Mouse (Mus musculus) liver, embryonic 14.5 days (tissue): ENCODE results near the gene Lrrc45. TPM values are rescaled to one million over a fixed set of nuclear protein-coding genes. Genes with fewer than 3 reads are reported as not detected.
"Not testable (repeated sequence)": the region's sequence is repeated elsewhere in the genome, so short reads cannot be mapped to it uniquely, and the experiment has no call there.

ENCODE experiments used
- ATAC-seq: fragments of 200-750 bp; cut with Nextera tagmentation; 2 replicates; pipeline ENCODE4 v1.8.0; 2017; ENCODE audit warnings: moderate number of reproducible peaks, mild to moderate bottlenecking, moderate library complexity; ENCODE audit not compliant: insufficient read depth
- DNase-seq, 3 experiments: peaks; one replicate each; pipeline ENCODE4 v3.0.0-alpha.2; 2012 to 2013; ENCODE audit warnings: low read depth in 3 of 3, low spot score in 3 of 3
- H3K27ac ChIP-seq: fragments of 300-500 bp; sonication (generic); 2 replicates; pipeline ENCODE4 v1.5.1; 2014; ENCODE audit warnings: moderate library complexity, mild to moderate bottlenecking, control low read depth, inconsistent platforms
- H3K27me3 ChIP-seq: fragments of 300-500 bp; sonication (generic); 2 replicates; pipeline ENCODE4 v1.6.1; 2014; ENCODE audit warnings: mild to moderate bottlenecking, low read length, moderate library complexity; ENCODE audit not compliant: control insufficient read depth, insufficient read depth
- H3K36me3 ChIP-seq: fragments of 300-500 bp; sonication (generic); replicated peaks from 2 replicates; pipeline ENCODE4 v1.6.1; 2014; ENCODE audit warnings: low read depth; ENCODE audit not compliant: control insufficient read depth, insufficient read depth
- H3K4me1 ChIP-seq, 2 experiments: fragments of 200-500 bp in 1 of 2; fragments of 300-500 bp in 1 of 2; sonication (generic) in 1 of 2; replicated peaks; 2 replicates each; pipeline ENCODE4 v1.6.1; 2012 to 2014; ENCODE audit warnings: antibody characterized with exemption in 1 of 2, inconsistent platforms in 1 of 2, low read length in 1 of 2; ENCODE audit not compliant: control insufficient read depth in 2 of 2, insufficient read depth in 2 of 2
- H3K4me2 ChIP-seq: fragments of 300-500 bp; sonication (generic); 2 replicates; pipeline ENCODE4 v1.6.1; 2014; ENCODE audit warnings: low read depth, mild to moderate bottlenecking, control low read depth, moderate library complexity
- H3K4me3 ChIP-seq, 2 experiments: fragments of 200-500 bp in 1 of 2; fragments of 300-500 bp in 1 of 2; sonication (generic) in 1 of 2; 2 replicates each; pipeline ENCODE4 v1.5.1; 2012 to 2014; ENCODE audit warnings: low read depth in 2 of 2, low read length in 2 of 2, mild to moderate bottlenecking in 2 of 2, control low read depth in 1 of 2, inconsistent platforms in 1 of 2, moderate library complexity in 1 of 2; ENCODE audit not compliant: insufficient read depth in 1 of 2
- H3K9ac ChIP-seq: fragments of 300-500 bp; sonication (generic); replicated peaks from 2 replicates; pipeline ENCODE4 v1.6.1; 2014; ENCODE audit warnings: mild to moderate bottlenecking, control low read depth, moderate library complexity
- H3K9me3 ChIP-seq: fragments of 300-500 bp; sonication (generic); 2 replicates; pipeline ENCODE4 v1.6.1; 2016; ENCODE audit warnings: low read length, mixed read lengths; ENCODE audit not compliant: control insufficient read depth
- CTCF ChIP-seq: IDR thresholded peaks from 2 replicates; pipeline ENCODE4 v1.5.1; 2016; ENCODE audit warnings: antibody characterized with exemption, low read depth, control low read depth
- EP300 ChIP-seq: IDR thresholded peaks from 2 replicates; pipeline ENCODE4 v1.6.1; 2016; ENCODE audit warnings: antibody characterized with exemption, low read depth
- WGBS: fragments of 180-500 bp; shearing (Covaris S2); extraction: QIAGEN DNeasy Blood & Tissue Kit; methylation state at CpG from one replicate; pipeline ENCODE4 v1.1.7; 2014; ENCODE audit not compliant: insufficient replicate concordance; 5-methylcytosine and 5-hydroxymethylcytosine counted together
- polyA plus RNA-seq, 2 experiments: library from polyadenylated mRNA; depleted of rRNA in 1 of 2; stranded (reverse) in 1 of 2; unstranded in 1 of 2; fragments of >200 nt; fragmentation: Nextera tagmentation in 1 of 2; extraction: Ambion mirVana in 1 of 2; gene quantifications; 2 replicates each; pipeline versions ENCODE4 v1.2.1 to v1.2.3; 2012 to 2014

Gene Lrrc45
- polyA plus RNA-seq, 2 experiments, result 6.2 to 9.3 TPM

GRCm38 (mm10) chr11:120673594-120674122, 40.1 kb upstream of the Lrrc45 start:
- ATAC-seq (peak; percentile 6; the same call in 1 of the 2 replicates), DNase-seq (no peak)
- Histone ChIP-seq H3K9ac (peak overlapping the region; percentile 69), H3K4me1 (peaks cover 11 to 16% of the 10 kb centered on the region in 2 experiments), H3K27ac (peak overlapping the region; percentile 75), H3K4me3 (peak overlapping the region; percentile 64 to 84), H3K27me3 (no peaks in the 10 kb centered on the region), H3K9me3 (no peaks in the 10 kb centered on the region), H3K36me3 (peaks cover 5% of the 10 kb centered on the region), H3K4me2 (peak overlapping the region; percentile 88)
- no peak for TF ChIP-seq EP300
- TF ChIP-seq CTCF, result no peak
- whole genome bisulfite sequencing, result 26% methylated on average over 12 of the region's 12 CpGs

DNA sequence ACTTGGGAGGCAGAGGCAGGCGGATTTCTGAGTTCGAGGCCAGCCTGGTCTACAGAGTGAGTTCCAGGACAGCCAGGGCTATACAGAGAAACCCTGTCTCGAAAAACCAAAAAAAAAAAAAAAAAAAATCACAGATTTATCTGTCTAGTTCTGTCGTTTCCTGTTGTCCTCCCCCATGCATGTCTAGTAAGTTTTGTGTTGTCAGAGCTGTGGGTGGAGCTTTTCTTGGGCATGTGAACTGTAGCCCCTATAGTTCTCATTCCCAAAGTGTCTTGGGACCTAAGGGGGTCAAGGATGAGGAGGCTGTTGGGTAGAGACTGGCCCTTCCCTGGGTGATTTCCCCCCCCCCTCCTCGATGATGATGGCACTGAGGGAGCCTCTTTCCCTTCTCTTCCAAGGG, 37.9 kb upstream of the Lrrc45 start:
- not testable (repeated sequence) for ATAC-seq, H3K9ac ChIP-seq, H3K36me3 ChIP-seq, H3K27me3 ChIP-seq, H3K9me3 ChIP-seq, DNase-seq, H3K4me2 ChIP-seq, H3K4me3 ChIP-seq, H3K27ac ChIP-seq
- 54% methylated on average over 5 of the region's 5 CpGs for WGBS
- H3K4me1 ChIP-seq, result peaks cover 11 to 16% of the 10 kb centered on the region in 2 experiments

GRCm38 (mm10) chr11:120676951-120677350, 36.8 kb upstream of the Lrrc45 start:
- H3K4me2 ChIP-seq, result no peak overlapping the region
- no peaks in the 10 kb centered on the region for H3K27me3 ChIP-seq
- H3K9ac ChIP-seq, result no peak overlapping the region
- peaks cover 11 to 16% of the 10 kb centered on the region in 2 experiments for H3K4me1 ChIP-seq
- H3K36me3 ChIP-seq, result peaks cover 5% of the 10 kb centered on the region
- 78% methylated on average over 4 of the region's 4 CpGs for WGBS
- no peak for DNase-seq
- no peaks in the 10 kb centered on the region for H3K9me3 ChIP-seq
- H3K4me3 ChIP-seq, result no peak overlapping the region
- TF ChIP-seq CTCF, result no peak
- no peak for TF ChIP-seq EP300
- no peak for ATAC-seq
- H3K27ac ChIP-seq, result no peak overlapping the region

GRCm38 (mm10) chr11:120679909-120680308, 33.8 kb upstream of the Lrrc45 start:
- Histone ChIP-seq H3K27me3 (no peaks in the 10 kb centered on the region), H3K9ac (no peak overlapping the region), H3K4me1 (peaks cover 0 to 2% of the 10 kb centered on the region in 2 experiments; a peak in 1 of 4 replicates), H3K36me3 (peaks cover 5% of the 10 kb centered on the region), H3K4me2 (no peak overlapping the region), H3K27ac (no peak overlapping the region), H3K9me3 (no peaks in the 10 kb centered on the region), H3K4me3 (no peak overlapping the region)
- no peak for TF ChIP-seq EP300
- TF ChIP-seq CTCF, result peak; percentile 77
- no peak for DNase-seq
- ATAC-seq, result 0 out of 2 replicates have a peak, but pooled peaks have one; percentile 36
- WGBS, result 67% methylated on average over 3 of the region's 3 CpGs

DNA sequence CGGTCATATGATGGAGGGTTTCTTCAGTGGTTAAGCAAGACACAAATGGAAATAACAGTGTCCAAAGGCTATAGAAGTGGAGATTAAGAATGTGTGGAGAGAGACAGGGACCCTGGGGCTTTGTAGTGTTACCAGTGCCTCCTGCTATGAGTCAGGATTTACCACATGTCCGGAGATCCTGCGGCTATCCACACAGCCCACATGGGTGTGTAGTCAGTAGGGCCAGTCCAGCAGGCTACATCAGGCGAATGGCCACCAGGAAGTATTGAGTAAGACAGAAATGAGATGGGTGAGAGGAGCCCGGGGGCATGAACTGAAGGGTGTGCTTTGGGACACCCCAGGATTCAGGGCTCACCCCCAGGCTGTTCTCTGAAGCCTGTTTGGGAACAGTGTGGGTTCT, 31.0 kb upstream of the Lrrc45 start:
- no peak for DNase-seq
- no peak for TF ChIP-seq CTCF
- no peak for TF ChIP-seq EP300
- Histone ChIP-seq H3K4me1 (no peaks in the 10 kb centered on the region), H3K9ac (no peak overlapping the region), H3K4me2 (no peak overlapping the region), H3K4me3 (no peak overlapping the region), H3K27ac (no peak overlapping the region), H3K27me3 (no peaks in the 10 kb centered on the region), H3K36me3 (peaks cover 9% of the 10 kb centered on the region), H3K9me3 (no peaks in the 10 kb centered on the region)
- WGBS, result 76% methylated on average over 5 of the region's 5 CpGs
- ATAC-seq, result no peak
